Mouse (Mus musculus) small intestine, adult 2 months (tissue): ENCODE measurements at regions not wholly inside any gene's neighbourhood (a gene's known extent, or its start where the extent isn't known, plus 50 kb on each side); places are given as distances from the start of the nearest gene placed in this dataset.
A peak's percentile ranks its signal among the peaks of the same experiment; 100 is the strongest.

ENCODE experiments used
- CTCF ChIP-seq: fragments of 200-500 bp; IDR thresholded peaks from 2 replicates; pipeline ENCODE4 v1.5.1; 2012; ENCODE audit warnings: low read depth, mild to moderate bottlenecking, control low read depth, inconsistent platforms, low read length, moderate library complexity, mixed read lengths; ENCODE audit not compliant: insufficient replicate concordance, insufficient read length; ENCODE audit errors: extremely low read depth
- POLR2A ChIP-seq: fragments of 200-500 bp; IDR thresholded peaks from 2 replicates; pipeline ENCODE4 v1.6.1; 2012; ENCODE audit warnings: low read depth, mild to moderate bottlenecking, control low read depth, inconsistent platforms, low read length, moderate library complexity

GRCm38 (mm10) chr10:10184386-10184785 lies 283.5 kb upstream of the Stxbp5 start:
- TF ChIP-seq POLR2A (peak; percentile 12; the same call in 1 of the 2 replicates), CTCF (no peak)
